8 mouse cellular contexts compared by ENCODE assay signal in genomic region chr9:123259896-123260610, GRCm38 (mm10). TPM values are rescaled to one million over a fixed set of nuclear protein-coding genes. Genes with fewer than 3 reads are reported as not detected.
DNase-seq lines count a peak whose midpoint lies in the region; ATAC-seq lines count a peak whose summit lies in the region.

No protein-coding gene starts in this region.

- H3K27me3 ChIP-seq in forebrain, embryonic 10.5 days (ENCODE audit: poor library complexity, severe bottlenecking): peaks cover 55% of the 10 kb centered on the region
- H3K27me3 ChIP-seq in hindbrain, embryonic 12.5 days: peaks cover 41% of the 10 kb centered on the region
- peaks cover 8% of the 10 kb centered on the region; the same call in 1 of the 2 replicates for H3K27me3 ChIP-seq in midbrain, embryonic 11.5 days (ENCODE audit: control insufficient read depth, insufficient read depth, low read length)

- peak overlapping the region; percentile 96 for H3K4me2 ChIP-seq in hindbrain, embryonic 12.5 days (replicated peaks)
- H3K4me2 ChIP-seq in midbrain, embryonic 11.5 days: peak overlapping the region; percentile 92

- no peaks in the 10 kb centered on the region for H3K9me3 ChIP-seq in forebrain, embryonic 10.5 days
- H3K9me3 ChIP-seq in hindbrain, embryonic 12.5 days (replicated peaks): no peaks in the 10 kb centered on the region
- no peaks in the 10 kb centered on the region for H3K9me3 ChIP-seq in midbrain, embryonic 11.5 days (ENCODE audit: control insufficient read depth, low read length)

- ATAC-seq in hindbrain, embryonic 12.5 days (ENCODE audit: low FRiP score): peak; percentile 85
- ATAC-seq in midbrain, embryonic 11.5 days (ENCODE audit: low FRiP score): peak; percentile 75

- under 1% methylated on average over 90 of the region's 92 CpGs for WGBS in forebrain, embryonic 10.5 days
- under 1% methylated on average over 82 of the region's 92 CpGs for WGBS in hindbrain, embryonic 12.5 days
- under 1% methylated on average over 90 of the region's 92 CpGs for WGBS in midbrain, embryonic 11.5 days

- peak overlapping the region; percentile 85 for H3K9ac ChIP-seq in hindbrain, embryonic 12.5 days
- peak overlapping the region; percentile 73 for H3K9ac ChIP-seq in midbrain, embryonic 11.5 days (ENCODE audit: low read length)

- H3K27ac ChIP-seq in forebrain, embryonic 10.5 days: peak overlapping the region; percentile 82
- peak overlapping the region; percentile 72 for H3K27ac ChIP-seq in hindbrain, embryonic 12.5 days
- peak overlapping the region; percentile 32 for H3K27ac ChIP-seq in midbrain, embryonic 11.5 days (ENCODE audit: low read depth, low read length)

- peak overlapping the region; percentile 73 for H3K4me3 ChIP-seq in forebrain, embryonic 10.5 days
- peak overlapping the region; percentile 79 for H3K4me3 ChIP-seq in hindbrain, embryonic 12.5 days
- H3K4me3 ChIP-seq in midbrain, embryonic 11.5 days (ENCODE audit: low read depth, low read length): peak overlapping the region; percentile 53

- H3K4me1 ChIP-seq in forebrain, embryonic 10.5 days: peaks cover 19% of the 10 kb centered on the region
- H3K4me1 ChIP-seq in hindbrain, embryonic 12.5 days: 0 out of 2 replicates have a peak, but pooled peaks cover 3% of the 10 kb centered on the region
- H3K4me1 ChIP-seq in midbrain, embryonic 11.5 days (ENCODE audit: control insufficient read depth, insufficient read depth, low read length): peaks cover 2% of the 10 kb centered on the region

- intact Hi-C loops in left cerebral cortex, postnatal 14 days (cut with DNase I): loop anchor here (2.0 to 10.0 kb wide), 3 partner anchors 179 to 265 kb away; partner anchors contain the start of gene Sacm1l

- DNase-seq in embryo, embryonic 10 days (ENCODE audit: low spot score): peak; percentile 96
- DNase-seq in embryo, embryonic 9.5 days (ENCODE audit: extremely low spot score): no peak
- DNase-seq in ZHBTc4 (ENCODE audit: low read depth, low spot score): peak; percentile 84
- DNase-seq in forebrain, embryonic 10.5 days (ENCODE audit: extremely low spot score, low spot score): no peak
- peak; percentile 62 to 67 for DNase-seq in left cerebral cortex, postnatal 14 days (ENCODE audit: low spot score in 2 of 2)
- no peak for DNase-seq in midbrain, embryonic 11.5 days (ENCODE audit: low spot score, missing footprints)
- DNase-seq in spleen, postnatal 14 days (ENCODE audit: low spot score in 2 of 2): peak; percentile 8 to 13

- no peaks in the 10 kb centered on the region for H3K36me3 ChIP-seq in forebrain, embryonic 10.5 days (replicated peaks)
- no peaks in the 10 kb centered on the region for H3K36me3 ChIP-seq in hindbrain, embryonic 12.5 days
- no peaks in the 10 kb centered on the region for H3K36me3 ChIP-seq in midbrain, embryonic 11.5 days (ENCODE audit: control insufficient read depth, insufficient read depth, low read length)

RNA-seq across cellular contexts. Expression of gene Tmem158, which starts 0.5 kb away (rescaled TPM):
- polyA plus RNA-seq in forebrain, embryonic 10.5 days (2016; fragmentation: Nextera tagmentation; extraction: Ambion mirVana): 3.3 and 3.6 TPM in 2 replicates
- polyA plus RNA-seq in hindbrain, embryonic 12.5 days (2016; fragmentation: Nextera tagmentation; extraction: Ambion mirVana): 17.6 and 18.5 TPM in 2 replicates
- 10 to 100 TPM; 57.5 to 74.7 TPM for total RNA-seq in left cerebral cortex, postnatal 14 days (2021)
- 4.6 and 7.0 TPM in 2 replicates for polyA plus RNA-seq in midbrain, embryonic 11.5 days (2014; fragmentation: Nextera tagmentation; extraction: Ambion mirVana)

RNA-seq across cellular contexts. Expression of gene Cdcp1, which starts 44.2 kb away (rescaled TPM):
- polyA plus RNA-seq in forebrain, embryonic 10.5 days (2016; fragmentation: Nextera tagmentation; extraction: Ambion mirVana): 1.8 TPM in 2 replicates
- 1.2 and 1.4 TPM in 2 replicates for polyA plus RNA-seq in hindbrain, embryonic 12.5 days (2016; fragmentation: Nextera tagmentation; extraction: Ambion mirVana)
- under 1 TPM; 0.06 to 0.18 TPM for total RNA-seq in left cerebral cortex, postnatal 14 days (2021)
- 0.11 and 0.29 TPM in 2 replicates for polyA plus RNA-seq in midbrain, embryonic 11.5 days (2014; fragmentation: Nextera tagmentation; extraction: Ambion mirVana)

Comparison
In these comparisons a context has a peak if more than half of its experiments do, and no peak if none do; other contexts are left out.
1. DNase-seq: peak in embryo, embryonic 10 days (single experiment), ZHBTc4 (single experiment), left cerebral cortex, postnatal 14 days (2 of 2) and spleen, postnatal 14 days (2 of 2); none in embryo, embryonic 9.5 days (single experiment), forebrain, embryonic 10.5 days (single experiment) and midbrain, embryonic 11.5 days (single experiment).
2. H3K27ac ChIP-seq: peak in every context shown above with its lines; median percentile 82 in forebrain, embryonic 10.5 days; 72 in hindbrain, embryonic 12.5 days; 32 in midbrain, embryonic 11.5 days.
3. Peak in every context shown above with its lines, with median percentiles within 50 percentile points of each other: H3K4me3 ChIP-seq.